Mouse (Mus musculus) retina, postnatal 7 days (tissue): ENCODE measurements around the gene Ccdc69.
A peak's percentile ranks its signal among the peaks of the same experiment; 100 is the strongest.
"Not testable (repeated sequence)": the region's sequence is repeated elsewhere in the genome, so short reads cannot be mapped to it uniquely, and the experiment has no call there.

Source experiments
- DNase-seq: peaks from one replicate; pipeline ENCODE4 v3.0.0-alpha.2; 2012; ENCODE audit warnings: low read depth, low spot score

Ccdc69 gene

GRCm38 (mm10) chr11:55077331-55078231, at the start of gene Ccdc69:
Ccdc69 (minus strand) TSS chr11:55078131.
- peak; percentile 23 for DNase-seq

DNA sequence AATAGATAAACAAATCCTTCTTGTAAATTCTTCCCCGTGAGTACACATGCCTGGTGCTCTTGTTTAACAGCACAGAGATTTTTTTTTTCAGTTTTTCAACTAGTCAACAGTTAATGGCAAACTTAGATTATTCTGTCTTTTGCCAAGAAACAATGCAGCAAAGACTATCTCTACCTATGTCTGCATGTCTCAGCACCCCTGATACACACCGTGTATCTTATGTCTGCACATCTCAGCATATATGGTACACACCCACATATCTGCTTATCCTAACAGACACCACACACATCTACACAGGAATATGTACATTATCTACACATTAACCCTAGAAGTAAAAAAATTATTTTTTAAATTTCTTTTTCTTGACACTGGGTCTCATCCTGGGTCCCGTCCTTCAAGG, 48.7 kb upstream of the Ccdc69 start:
- no peak for DNase-seq

DNA sequence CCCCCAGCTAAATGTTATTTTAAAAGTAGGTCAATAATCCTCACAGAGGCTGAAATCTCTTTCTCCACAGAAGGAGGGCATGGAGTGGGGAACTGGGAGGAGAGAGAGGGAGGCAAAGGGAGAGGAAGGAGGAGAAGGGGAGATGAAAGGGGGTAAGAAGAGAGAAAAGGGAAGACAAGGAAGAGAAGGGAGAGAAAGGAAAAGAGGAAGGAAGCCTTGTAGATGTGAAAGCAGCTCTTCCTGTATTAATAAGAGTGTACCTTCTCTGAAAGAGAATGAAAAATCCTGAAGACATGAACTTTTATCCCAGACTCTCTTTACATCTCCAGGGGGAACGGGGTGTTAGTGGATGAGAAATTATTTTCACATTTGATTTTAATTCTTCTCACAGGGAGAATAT, 43.5 kb upstream of the Ccdc69 start:
- no peak for DNase-seq

DNA sequence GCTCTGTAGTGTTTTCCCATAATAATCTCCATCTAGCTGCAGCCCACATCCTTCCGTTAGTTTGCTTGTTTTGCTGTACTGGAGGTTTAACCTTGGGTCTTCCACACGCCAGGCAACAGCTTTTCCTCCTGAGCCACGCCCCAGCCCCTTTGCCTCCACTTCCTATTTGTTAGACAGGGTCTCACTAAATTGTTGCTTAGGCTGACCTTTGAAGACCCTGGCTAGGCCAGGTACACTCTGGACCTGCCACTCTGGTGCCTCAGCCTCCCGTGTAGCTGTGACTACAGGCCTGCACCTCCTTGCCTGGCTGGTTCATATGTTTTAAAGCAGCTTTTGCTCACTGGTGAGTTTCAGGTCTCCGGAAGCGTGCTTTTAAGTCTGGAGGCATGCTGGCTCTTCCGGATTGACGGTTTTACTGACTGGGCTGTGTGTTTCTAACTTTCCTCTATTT, 42.9 kb upstream of the Ccdc69 start:
- no peak for DNase-seq

- DNase-seq, result no peak
These were observed 42.3 kb upstream of the Ccdc69 start for GRCm38 (mm10) chr11:55120279-55120678.

DNA sequence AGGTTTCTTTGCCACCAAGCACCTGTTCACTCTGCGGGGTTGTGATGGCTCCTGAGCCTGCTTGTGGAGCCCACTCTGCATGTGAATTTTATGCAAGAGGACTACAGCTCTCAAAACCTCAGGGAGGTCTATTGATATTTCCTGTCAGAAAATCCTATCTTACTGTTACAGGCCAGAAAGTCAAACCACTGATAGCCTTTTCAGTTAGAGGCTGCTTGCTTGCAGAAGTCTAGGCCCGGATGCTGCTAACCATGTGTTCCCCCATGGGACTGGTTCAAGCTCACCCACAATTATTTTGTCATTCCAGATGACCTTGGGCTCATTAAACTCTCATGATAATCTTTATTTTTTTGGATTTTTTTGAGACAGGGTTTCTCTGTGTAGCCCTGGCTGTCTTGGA, 39.1 kb upstream of the Ccdc69 start:
- DNase-seq, result no peak

GRCm38 (mm10) chr11:55116004-55116403, 38.1 kb upstream of the Ccdc69 start:
- DNase-seq, result no peak

- DNase-seq, result no peak
These were observed 36.4 kb upstream of the Ccdc69 start for GRCm38 (mm10) chr11:55114291-55114690.

GRCm38 (mm10) chr11:55113861-55114250, 35.9 kb upstream of the Ccdc69 start:
- DNase-seq, result not testable (repeated sequence)

- no peak for DNase-seq
These were observed 35.4 kb upstream of the Ccdc69 start for GRCm38 (mm10) chr11:55113209-55113860.

GRCm38 (mm10) chr11:55110566-55111169, 32.7 kb upstream of the Ccdc69 start:
- no peak for DNase-seq

GRCm38 (mm10) chr11:55109521-55110300, 31.8 kb upstream of the Ccdc69 start:
- DNase-seq, result no peak

GRCm38 (mm10) chr11:55106636-55107035, 28.7 kb upstream of the Ccdc69 start:
- DNase-seq, result no peak

GRCm38 (mm10) chr11:55105389-55105788, 27.5 kb upstream of the Ccdc69 start:
- DNase-seq, result no peak

DNA sequence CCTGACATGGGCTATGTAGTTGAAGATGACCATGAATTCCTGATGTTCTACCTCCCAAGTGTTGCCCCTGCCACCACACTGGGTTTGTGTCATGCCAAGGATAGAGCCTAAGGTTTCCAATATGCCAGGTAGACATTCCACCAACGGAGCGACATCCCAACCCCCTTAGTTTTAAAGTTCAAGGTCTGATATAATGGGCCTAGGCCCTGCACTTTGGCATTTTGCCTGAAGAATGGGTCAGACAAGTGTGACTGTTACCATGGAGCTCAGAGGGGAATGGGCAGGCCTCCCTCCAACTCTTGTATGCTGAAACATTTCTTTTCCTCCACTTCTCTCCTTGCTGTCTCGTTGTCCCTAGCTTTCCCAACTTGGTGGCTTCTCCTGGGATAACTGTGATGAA, 25.3 kb upstream of the Ccdc69 start:
- DNase-seq, result no peak

GRCm38 (mm10) chr11:55102015-55102414, 24.1 kb upstream of the Ccdc69 start:
- no peak for DNase-seq

- no peak for DNase-seq
These were observed 21.9 kb upstream of the Ccdc69 start for GRCm38 (mm10) chr11:55099868-55100267.

- no peak for DNase-seq
These were observed 21.3 kb upstream of the Ccdc69 start for GRCm38 (mm10) chr11:55099019-55099771.

GRCm38 (mm10) chr11:55098189-55098915, 20.4 kb upstream of the Ccdc69 start:
- no peak for DNase-seq
